Mouse (Mus musculus) adrenal gland, postnatal 36 days (tissue): ENCODE measurements around the gene Fam90a1b. TPM values are rescaled to one million over a fixed set of nuclear protein-coding genes. Genes with fewer than 3 reads are reported as not detected.
"Not testable (repeated sequence)": the region's sequence is repeated elsewhere in the genome, so short reads cannot be mapped to it uniquely, and the experiment has no call there.

Experiments
- DNase-seq, 2 experiments: peaks; one replicate each; pipeline ENCODE4 v3.0.0; 2021; ENCODE audit warnings: mixed read lengths in 1 of 2
- long read RNA-seq, 2 experiments: library from polyadenylated mRNA; stranded (forward); transcript quantifications; one replicate each; pipeline ENCODE4 v2.0.0; 2021; ENCODE audit warnings: borderline sequencing depth in 2 of 2
- microRNA-seq: library from miRNA; unstranded; fragments of <30 nt; microRNA quantifications from one replicate; pipeline ENCODE4 v1.2.0, GENCODE M21; 2021
- total RNA-seq, 2 experiments: library from RNA; stranded (reverse); gene quantifications; 2 replicates each; pipeline ENCODE4 v1.2.3; 2021

Gene Fam90a1b
- total RNA-seq: not detected
- long read RNA-seq, experiment 1: 0 reads
- long read RNA-seq, experiment 2: 0 reads

- peak; percentile 96 to 97 for DNase-seq
Measured at GRCm38 (mm10) chrX:94366670-94367241, at the start of gene Fam90a1b, which contains the start of gene Apoo. Gene Fam90a1b, minus strand, starts transcription at chrX:94366777. Gene Apoo, plus strand, starts transcription at chrX:94367117.

- no peak for DNase-seq
Measured at GRCm38 (mm10) chrX:94408975-94409374, 42.4 kb upstream of the Fam90a1b start.

GRCm38 (mm10) chrX:94378734-94379133 is 12.2 kb upstream of the Fam90a1b start:
- DNase-seq: no peak

- DNase-seq: peak; percentile 20 to 25
Measured at GRCm38 (mm10) chrX:94367248-94367647, 671 bp upstream of the Fam90a1b start.

GRCm38 (mm10) chrX:94366029-94366428 is 548 bp downstream of the Fam90a1b start:
- no peak for DNase-seq

- DNase-seq: no peak
Measured at GRCm38 (mm10) chrX:94365381-94365925, 1.1 kb downstream of the Fam90a1b start.

GRCm38 (mm10) chrX:94343638-94344037 is 22.9 kb downstream of the Fam90a1b start:
- DNase-seq: not testable (repeated sequence)

GRCm38 (mm10) chrX:94321036-94321902 is 45.3 kb downstream of the Fam90a1b start:
- no peak for DNase-seq

Small RNA genes within 50 kb of the gene (microRNA-seq; reads per million reads assigned to microRNA genes)
- not detected for gene Gm44477

Other genes starting within 250 kb of the Fam90a1b start
- 10 to 100 TPM; 32.3 to 36.2 TPM for gene Zfx, start 243.1 kb downstream of the Fam90a1b start, total RNA-seq
- gene Eif2s3x, start 153.9 kb downstream of the Fam90a1b start, total RNA-seq: 100 to 1,000 TPM; 154 to 213 TPM
- 10 to 100 TPM; 19.0 to 20.4 TPM for gene Klhl15, start 132.2 kb downstream of the Fam90a1b start, total RNA-seq
- gene Apoo, start 340 bp upstream of the Fam90a1b start, total RNA-seq: 10 to 100 TPM; 64.9 to 74.9 TPM
- gene Maged1, start 175.4 kb upstream of the Fam90a1b start, total RNA-seq: 100 to 1,000 TPM; 235 to 264 TPM